Mouse (Mus musculus): ENCODE measurements at regions not wholly inside any gene's neighbourhood (a gene's known extent, or its start where the extent isn't known, plus 50 kb on each side); places are given as distances from the start of the nearest gene placed in this dataset.

DNA sequence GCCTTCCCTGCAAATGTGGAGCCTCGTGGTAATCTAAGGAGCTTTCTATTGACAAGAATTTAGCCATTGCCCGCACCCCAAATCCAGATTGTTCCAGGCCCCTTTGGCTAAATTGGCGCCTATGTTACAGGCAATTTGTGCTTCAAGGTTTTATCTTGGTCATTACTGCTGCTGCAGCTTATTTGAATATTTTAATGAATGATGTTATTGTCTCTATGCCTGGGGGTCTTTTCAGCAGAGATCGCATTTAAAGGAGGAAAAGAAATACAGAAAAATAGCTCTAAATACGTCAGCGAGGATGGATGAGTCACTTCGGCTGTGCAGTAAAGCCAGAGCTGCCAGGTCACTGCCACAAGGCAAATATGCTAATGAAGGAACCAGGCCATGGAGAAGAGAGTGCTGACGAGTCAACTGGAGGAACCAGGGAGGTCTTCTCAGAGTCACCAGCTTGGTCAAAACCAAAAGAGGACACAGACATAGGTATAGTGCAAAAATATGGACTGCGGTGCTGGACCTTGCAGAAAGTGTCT, 97.3 kb downstream of the 3110018I06Rik start:
- Histone ChIP-seq H3K27ac (ENCODE audit: low read length) (no peak overlapping the region), H3K9ac (replicated peaks; ENCODE audit: low read length) (no peak overlapping the region), H3K4me2 (replicated peaks; ENCODE audit: low read depth, low read length) (no peak overlapping the region), H3K36me3 (ENCODE audit: insufficient read depth, low read length) (no peaks in the 10 kb centered on the region), H3K4me3 (ENCODE audit: low read length) (no peak overlapping the region), H3K4me1 (ENCODE audit: insufficient read depth, low read length) (no peaks in the 10 kb centered on the region), H3K9me3 (ENCODE audit: low read length) (no peaks in the 10 kb centered on the region), H3K27me3 (ENCODE audit: insufficient read depth, low read length) (no peaks in the 10 kb centered on the region)
- no peak for ATAC-seq (ENCODE audit: low FRiP score, low TSS enrichment)
- 59% methylated on average over 9 of the region's 9 CpGs for WGBS

DNA sequence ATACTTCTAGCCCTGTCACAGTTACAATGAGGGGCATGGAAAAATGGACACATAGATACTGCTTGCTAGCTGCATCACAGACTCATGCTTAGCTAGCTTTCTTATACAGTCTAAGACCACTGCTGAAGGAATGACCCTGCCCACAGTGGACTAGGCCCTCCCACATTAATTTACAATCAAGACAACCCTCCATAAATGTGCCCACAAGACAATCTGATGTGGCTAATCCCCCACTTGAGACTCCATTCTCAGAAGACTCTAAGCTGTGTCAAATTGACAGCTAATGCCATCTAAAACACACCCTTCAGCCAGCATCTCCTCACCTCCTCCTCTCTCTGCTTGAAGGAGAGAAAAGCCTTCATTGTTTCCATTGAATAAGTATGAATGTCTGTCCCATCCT, 107.8 kb downstream of the 3110018I06Rik start:
- H3K36me3 ChIP-seq (ENCODE audit: insufficient read depth, low read length) = no peaks in the 10 kb centered on the region
- H3K27ac ChIP-seq (ENCODE audit: low read length) = no peak overlapping the region
- H3K4me2 ChIP-seq (replicated peaks; ENCODE audit: low read depth, low read length) = no peak overlapping the region
- no peak for ATAC-seq (ENCODE audit: low FRiP score, low TSS enrichment)
- H3K4me1 ChIP-seq (ENCODE audit: insufficient read depth, low read length) = no peaks in the 10 kb centered on the region
- H3K27me3 ChIP-seq (ENCODE audit: insufficient read depth, low read length) = no peaks in the 10 kb centered on the region
- no peaks in the 10 kb centered on the region for H3K9me3 ChIP-seq (ENCODE audit: low read length)
- no peak overlapping the region for H3K9ac ChIP-seq (replicated peaks; ENCODE audit: low read length)
- H3K4me3 ChIP-seq (ENCODE audit: low read length) = no peak overlapping the region

DNA sequence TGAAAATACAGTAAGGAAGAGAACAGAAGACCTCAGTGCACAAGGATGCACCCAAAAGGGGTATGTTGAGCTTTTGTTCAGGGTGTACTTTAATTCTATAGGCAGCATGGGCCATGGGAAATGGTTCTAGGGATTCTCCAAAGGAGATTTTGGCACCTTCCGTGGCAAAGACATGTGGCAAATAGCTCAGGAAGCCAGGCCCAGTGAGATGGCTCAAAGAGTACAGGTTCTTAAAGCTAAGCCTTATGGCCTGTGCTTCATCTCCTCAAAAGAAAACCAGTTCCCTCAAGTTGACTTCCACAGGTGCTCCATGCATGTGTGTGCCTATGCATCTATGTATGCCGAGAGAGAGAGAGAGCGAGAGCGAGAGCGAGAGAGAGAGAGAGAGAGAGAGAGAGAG, 112.1 kb downstream of the 3110018I06Rik start:
- H3K4me3 ChIP-seq (ENCODE audit: low read length) = no peak overlapping the region
- no peaks in the 10 kb centered on the region for H3K9me3 ChIP-seq (ENCODE audit: low read length)
- no peaks in the 10 kb centered on the region for H3K4me1 ChIP-seq (ENCODE audit: insufficient read depth, low read length)
- H3K27ac ChIP-seq (ENCODE audit: low read length) = no peak overlapping the region
- no peak overlapping the region for H3K4me2 ChIP-seq (replicated peaks; ENCODE audit: low read depth, low read length)
- 96% methylated on average over 5 of the region's 5 CpGs for WGBS
- H3K36me3 ChIP-seq (ENCODE audit: insufficient read depth, low read length) = no peaks in the 10 kb centered on the region
- ATAC-seq (ENCODE audit: low FRiP score, low TSS enrichment) = no peak
- no peaks in the 10 kb centered on the region for H3K27me3 ChIP-seq (ENCODE audit: insufficient read depth, low read length)
- H3K9ac ChIP-seq (replicated peaks; ENCODE audit: low read length) = no peak overlapping the region

- H3K4me2 ChIP-seq (replicated peaks; ENCODE audit: low read depth, low read length) = no peak overlapping the region
- ATAC-seq (ENCODE audit: low FRiP score, low TSS enrichment) = no peak
- H3K4me3 ChIP-seq (ENCODE audit: low read length) = no peak overlapping the region
- H3K9ac ChIP-seq (replicated peaks; ENCODE audit: low read length) = no peak overlapping the region
- H3K9me3 ChIP-seq (ENCODE audit: low read length) = no peaks in the 10 kb centered on the region
- H3K27ac ChIP-seq (ENCODE audit: low read length) = no peak overlapping the region
- 74% methylated on average over 6 of the region's 6 CpGs for WGBS
- H3K36me3 ChIP-seq (ENCODE audit: insufficient read depth, low read length) = no peaks in the 10 kb centered on the region
- no peaks in the 10 kb centered on the region for H3K27me3 ChIP-seq (ENCODE audit: insufficient read depth, low read length)
- H3K4me1 ChIP-seq (ENCODE audit: insufficient read depth, low read length) = no peaks in the 10 kb centered on the region
These were observed 120.5 kb downstream of the 3110018I06Rik start for GRCm38 (mm10) chr12:107608966-107609365.

GRCm38 (mm10) chr12:107609986-107610385, 121.6 kb downstream of the 3110018I06Rik start:
- Histone ChIP-seq H3K27me3 (ENCODE audit: insufficient read depth, low read length) (no peaks in the 10 kb centered on the region), H3K4me1 (ENCODE audit: insufficient read depth, low read length) (no peaks in the 10 kb centered on the region), H3K4me2 (replicated peaks; ENCODE audit: low read depth, low read length) (no peak overlapping the region), H3K9ac (replicated peaks; ENCODE audit: low read length) (no peak overlapping the region), H3K27ac (ENCODE audit: low read length) (no peak overlapping the region), H3K36me3 (ENCODE audit: insufficient read depth, low read length) (no peaks in the 10 kb centered on the region), H3K4me3 (ENCODE audit: low read length) (no peak overlapping the region), H3K9me3 (ENCODE audit: low read length) (no peaks in the 10 kb centered on the region)
- ATAC-seq (ENCODE audit: low FRiP score, low TSS enrichment) = peak; percentile 70; the same call in 1 of the 2 replicates
- 40% methylated on average over 4 of the region's 4 CpGs for WGBS

DNA sequence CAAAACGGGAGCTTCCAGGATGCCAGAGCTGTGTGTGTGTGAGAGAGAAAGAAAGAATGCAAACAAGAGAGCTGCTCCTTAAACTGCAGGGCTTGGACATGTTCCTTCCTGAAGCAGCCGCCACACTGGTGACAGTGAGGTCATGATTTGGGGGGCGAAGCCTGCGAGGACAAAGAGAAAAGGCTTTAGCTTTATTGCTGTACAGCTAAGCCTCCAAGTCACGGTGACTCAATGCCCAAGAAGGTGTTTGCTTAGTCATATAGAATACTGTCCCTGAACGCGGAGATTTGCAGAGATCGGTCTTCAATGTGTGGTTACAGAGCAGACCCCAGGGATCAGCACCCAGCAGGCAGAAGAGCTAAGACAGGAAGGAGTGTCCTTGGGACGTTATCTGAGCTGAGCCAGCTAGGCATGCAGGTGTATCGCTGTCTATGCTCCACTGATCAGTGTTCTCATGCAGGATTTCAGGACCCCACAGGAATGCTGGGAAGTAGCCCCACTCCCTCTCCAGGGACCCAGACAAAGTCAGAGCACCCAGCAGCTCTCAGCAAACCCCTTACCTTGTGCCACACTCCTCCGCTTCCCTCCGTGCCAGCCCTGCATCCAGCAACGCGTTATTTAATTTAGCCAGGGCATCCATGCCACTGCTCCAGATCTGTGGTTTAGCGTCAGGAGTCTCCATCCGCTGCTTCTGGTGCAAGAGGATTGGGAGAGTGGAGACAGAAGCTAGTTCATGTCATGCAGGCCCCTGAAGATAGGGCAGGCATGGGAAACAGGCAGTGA, 129.0 kb downstream of the 3110018I06Rik start:
- Histone ChIP-seq H3K9me3 (ENCODE audit: low read length) (no peaks in the 10 kb centered on the region), H3K27ac (ENCODE audit: low read length) (no peak overlapping the region), H3K27me3 (ENCODE audit: insufficient read depth, low read length) (no peaks in the 10 kb centered on the region), H3K4me3 (ENCODE audit: low read length) (no peak overlapping the region), H3K9ac (replicated peaks; ENCODE audit: low read length) (no peak overlapping the region), H3K4me2 (replicated peaks; ENCODE audit: low read depth, low read length) (no peak overlapping the region), H3K4me1 (ENCODE audit: insufficient read depth, low read length) (no peaks in the 10 kb centered on the region), H3K36me3 (ENCODE audit: insufficient read depth, low read length) (no peaks in the 10 kb centered on the region)
- no peak for ATAC-seq (ENCODE audit: low FRiP score, low TSS enrichment)
- whole genome bisulfite sequencing = 61% methylated on average over 16 of the region's 16 CpGs

DNA sequence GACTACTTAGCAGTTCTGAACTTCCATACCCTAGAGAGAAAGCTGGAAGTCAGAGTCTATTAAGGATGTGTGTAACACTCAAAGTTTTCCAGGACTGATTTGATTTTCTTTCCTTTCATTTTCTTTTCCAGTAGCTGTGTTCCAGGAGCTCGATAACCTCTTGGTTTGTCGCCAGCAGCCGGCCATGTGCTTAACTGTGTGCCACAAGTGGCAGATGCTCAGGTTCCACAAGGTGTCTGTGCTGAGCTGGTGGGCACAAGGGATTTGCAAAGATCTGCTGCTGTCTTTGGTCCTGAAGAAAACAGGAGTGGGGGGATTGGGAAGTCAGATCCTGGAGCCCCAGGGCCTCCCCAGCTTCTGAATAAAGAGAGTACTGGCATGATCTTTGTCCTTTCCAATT, 136.0 kb downstream of the 3110018I06Rik start:
- Histone ChIP-seq H3K4me1 (ENCODE audit: insufficient read depth, low read length) (no peaks in the 10 kb centered on the region), H3K27ac (ENCODE audit: low read length) (no peak overlapping the region), H3K4me2 (replicated peaks; ENCODE audit: low read depth, low read length) (no peak overlapping the region), H3K27me3 (ENCODE audit: insufficient read depth, low read length) (no peaks in the 10 kb centered on the region), H3K36me3 (ENCODE audit: insufficient read depth, low read length) (no peaks in the 10 kb centered on the region), H3K9me3 (ENCODE audit: low read length) (no peaks in the 10 kb centered on the region), H3K9ac (replicated peaks; ENCODE audit: low read length) (no peak overlapping the region), H3K4me3 (ENCODE audit: low read length) (no peak overlapping the region)
- no peak for ATAC-seq (ENCODE audit: low FRiP score, low TSS enrichment)
- WGBS = 74% methylated on average over 3 of the region's 3 CpGs

GRCm38 (mm10) chr12:107648008-107648407, 159.6 kb downstream of the 3110018I06Rik start:
- Histone ChIP-seq H3K27me3 (ENCODE audit: insufficient read depth, low read length) (no peaks in the 10 kb centered on the region), H3K9ac (replicated peaks; ENCODE audit: low read length) (no peak overlapping the region), H3K4me3 (ENCODE audit: low read length) (no peak overlapping the region), H3K4me2 (replicated peaks; ENCODE audit: low read depth, low read length) (no peak overlapping the region), H3K27ac (ENCODE audit: low read length) (no peak overlapping the region), H3K9me3 (ENCODE audit: low read length) (no peaks in the 10 kb centered on the region), H3K36me3 (ENCODE audit: insufficient read depth, low read length) (no peaks in the 10 kb centered on the region), H3K4me1 (ENCODE audit: insufficient read depth, low read length) (no peaks in the 10 kb centered on the region)
- no peak for ATAC-seq (ENCODE audit: low FRiP score, low TSS enrichment)
- 33% methylated on average over 9 of the region's 9 CpGs for WGBS

GRCm38 (mm10) chr12:107652126-107652728, 163.8 kb downstream of the 3110018I06Rik start:
- ATAC-seq (ENCODE audit: low FRiP score, low TSS enrichment) = no peak

DNA sequence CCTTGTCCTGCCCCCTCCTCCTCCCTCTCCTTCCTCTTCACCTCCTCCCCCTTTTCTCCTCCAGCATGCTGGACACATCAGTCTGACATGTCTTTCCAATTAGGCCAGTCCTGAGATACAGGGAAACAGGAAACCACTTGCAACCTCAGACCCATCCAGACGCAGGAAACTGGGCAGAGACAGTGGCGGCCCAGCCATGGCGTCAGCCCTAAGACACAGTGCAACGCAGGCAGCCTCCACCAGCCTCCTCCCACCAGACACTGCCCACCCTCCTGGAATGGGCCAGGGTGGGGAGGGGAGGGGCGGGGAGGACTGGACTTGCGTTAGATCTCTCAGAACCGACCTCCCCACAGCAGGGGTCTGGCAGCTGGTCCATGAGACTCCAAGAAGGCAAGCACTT, 164.7 kb downstream of the 3110018I06Rik start:
- 10% methylated on average over 6 of the region's 7 CpGs for WGBS
- Histone ChIP-seq H3K9ac (replicated peaks; ENCODE audit: low read length) (no peak overlapping the region), H3K4me2 (replicated peaks; ENCODE audit: low read depth, low read length) (no peak overlapping the region), H3K36me3 (ENCODE audit: insufficient read depth, low read length) (no peaks in the 10 kb centered on the region), H3K4me1 (ENCODE audit: insufficient read depth, low read length) (peaks cover 5% of the 10 kb centered on the region; the same call in 1 of the 2 replicates), H3K9me3 (ENCODE audit: low read length) (no peaks in the 10 kb centered on the region), H3K27ac (ENCODE audit: low read length) (no peak overlapping the region), H3K4me3 (ENCODE audit: low read length) (no peak overlapping the region), H3K27me3 (ENCODE audit: insufficient read depth, low read length) (no peaks in the 10 kb centered on the region)
- ATAC-seq (ENCODE audit: low FRiP score, low TSS enrichment) = peak; percentile 90

More at GRCm38 (mm10) chr12:107652126-107652728, 163.8 kb downstream of the 3110018I06Rik start:
- no peaks in the 10 kb centered on the region for H3K27me3 ChIP-seq (ENCODE audit: insufficient read depth, low read length)
- WGBS = 29% methylated on average over 3 of the region's 3 CpGs
- H3K9ac ChIP-seq (replicated peaks; ENCODE audit: low read length) = no peak overlapping the region
- no peak overlapping the region for H3K27ac ChIP-seq (ENCODE audit: low read length)
- H3K36me3 ChIP-seq (ENCODE audit: insufficient read depth, low read length) = no peaks in the 10 kb centered on the region
- H3K4me3 ChIP-seq (ENCODE audit: low read length) = no peak overlapping the region
- no peaks in the 10 kb centered on the region for H3K9me3 ChIP-seq (ENCODE audit: low read length)
- H3K4me1 ChIP-seq (ENCODE audit: insufficient read depth, low read length) = peaks cover 5% of the 10 kb centered on the region; the same call in 1 of the 2 replicates
- H3K4me2 ChIP-seq (replicated peaks; ENCODE audit: low read depth, low read length) = no peak overlapping the region
